Mouse (Mus musculus) heart, embryonic 15.5 days (tissue): ENCODE results near the gene Jph4. TPM values are rescaled to one million over a fixed set of nuclear protein-coding genes. Genes with fewer than 3 reads are reported as not detected.

ENCODE experiments used
- ATAC-seq: fragments of 200-750 bp; cut with Nextera tagmentation; replicated peaks from 2 replicates; pipeline ENCODE4 v1.8.0; 2017; ENCODE audit warnings: low read depth, moderate TSS enrichment; ENCODE audit not compliant: insufficient number of reproducible peaks, insufficient read depth, low FRiP score
- H3K27ac ChIP-seq: fragments of 300-500 bp; sonication (generic); 2 replicates; pipeline ENCODE4 v1.5.1; 2015; ENCODE audit warnings: mild to moderate bottlenecking, inconsistent platforms
- H3K27me3 ChIP-seq: fragments of 300-500 bp; sonication (generic); 2 replicates; pipeline ENCODE4 v1.6.1; 2015; ENCODE audit warnings: inconsistent platforms
- H3K36me3 ChIP-seq: fragments of 300-500 bp; sonication (generic); 2 replicates; pipeline ENCODE4 v1.6.1; 2015; ENCODE audit warnings: mild to moderate bottlenecking, inconsistent platforms
- H3K4me1 ChIP-seq: fragments of 300-500 bp; sonication (generic); replicated peaks from 2 replicates; pipeline ENCODE4 v1.6.1; 2015; ENCODE audit warnings: inconsistent platforms
- H3K4me2 ChIP-seq: fragments of 300-500 bp; sonication (generic); 2 replicates; pipeline ENCODE4 v1.6.1; 2015; ENCODE audit warnings: inconsistent platforms, mild to moderate bottlenecking, moderate library complexity
- H3K4me3 ChIP-seq: fragments of 300-500 bp; sonication (generic); 2 replicates; pipeline ENCODE4 v1.5.1; 2015; ENCODE audit warnings: mild to moderate bottlenecking, inconsistent platforms
- H3K9ac ChIP-seq: fragments of 300-500 bp; sonication (generic); 2 replicates; pipeline ENCODE4 v1.6.1; 2015; ENCODE audit warnings: mild to moderate bottlenecking, inconsistent platforms
- H3K9me3 ChIP-seq: fragments of 300-500 bp; sonication (generic); replicated peaks from 2 replicates; pipeline ENCODE4 v1.6.1; 2016; ENCODE audit warnings: inconsistent platforms
- WGBS: fragments of 180-500 bp; shearing (Covaris S2); methylation state at CpG from one replicate; pipeline ENCODE4 v1.1.7; 2015; ENCODE audit warnings: mixed read lengths; 5-methylcytosine and 5-hydroxymethylcytosine counted together
- polyA plus RNA-seq: library from polyadenylated mRNA; unstranded; fragments of >200 nt; fragmentation: Nextera tagmentation; extraction: Ambion mirVana; gene quantifications from 2 replicates; pipeline ENCODE4 v1.2.1, GENCODE M21; 2015

The Jph4 gene
- polyA plus RNA-seq, 1 experiment from 2014 or later, result 0.24 TPM

GRCm38 (mm10) chr14:55093927-55094326, 22.8 kb downstream of the Jph4 start:
- no peaks in the 10 kb centered on the region for H3K27me3 ChIP-seq

GRCm38 (mm10) chr14:55092011-55092577, 24.6 kb downstream of the Jph4 start, which contains the start of gene Zfhx2:
TSS of gene Zfhx2 (minus strand) at chr14:55092324.
- H3K36me3 ChIP-seq, result no peaks in the 10 kb centered on the region
- H3K4me3 ChIP-seq, result peak within 1 kb of the TSS; percentile 72
- H3K4me1 ChIP-seq, result peaks cover 47% of the 10 kb centered on the region
- peak; percentile 84 for ATAC-seq
- no peaks in the 10 kb centered on the region for H3K27me3 ChIP-seq
- H3K9me3 ChIP-seq, result no peaks in the 10 kb centered on the region
- H3K9ac ChIP-seq, result peak within 1 kb of the TSS; percentile 56
- WGBS, result under 1% methylated on average over 34 of the region's 34 CpGs
- H3K4me2 ChIP-seq, result peak within 1 kb of the TSS; percentile 73
- peak within 1 kb of the TSS; percentile 54 for H3K27ac ChIP-seq

More at GRCm38 (mm10) chr14:55093927-55094326, 22.8 kb downstream of the Jph4 start:
- H3K9me3 ChIP-seq, result no peaks in the 10 kb centered on the region
- no peak overlapping the region for H3K4me2 ChIP-seq
- no peak overlapping the region for H3K27ac ChIP-seq
- no peak overlapping the region for H3K9ac ChIP-seq
- WGBS, result 35% methylated on average over 6 of the region's 6 CpGs
- H3K4me3 ChIP-seq, result no peak overlapping the region
- H3K4me1 ChIP-seq, result peaks cover 38% of the 10 kb centered on the region
- no peak for ATAC-seq
- no peaks in the 10 kb centered on the region for H3K36me3 ChIP-seq

GRCm38 (mm10) chr14:55091209-55091865, 25.4 kb downstream of the Jph4 start:
- Histone ChIP-seq H3K4me1 (peaks cover 43% of the 10 kb centered on the region), H3K27ac (peak overlapping the region; percentile 54), H3K27me3 (no peaks in the 10 kb centered on the region), H3K4me3 (peak overlapping the region; percentile 72), H3K4me2 (peak overlapping the region; percentile 73), H3K9me3 (no peaks in the 10 kb centered on the region), H3K9ac (peak overlapping the region; percentile 56), H3K36me3 (no peaks in the 10 kb centered on the region)
- 6% methylated on average over 34 of the region's 34 CpGs for WGBS
- ATAC-seq, result no peak

GRCm38 (mm10) chr14:55089199-55089947, 27.4 kb downstream of the Jph4 start:
- peaks cover 36% of the 10 kb centered on the region for H3K4me1 ChIP-seq

GRCm38 (mm10) chr14:55086009-55086514, 30.7 kb downstream of the Jph4 start:
- Histone ChIP-seq H3K4me2 (no peak overlapping the region), H3K9me3 (no peaks in the 10 kb centered on the region), H3K27ac (no peak overlapping the region), H3K36me3 (no peaks in the 10 kb centered on the region), H3K4me1 (peaks cover 30% of the 10 kb centered on the region), H3K4me3 (no peak overlapping the region), H3K9ac (no peak overlapping the region), H3K27me3 (no peaks in the 10 kb centered on the region)
- no peak for ATAC-seq
- WGBS, result 83% methylated on average over 6 of the region's 6 CpGs

More at GRCm38 (mm10) chr14:55089199-55089947, 27.4 kb downstream of the Jph4 start:
- 47% methylated on average over 13 of the region's 13 CpGs for WGBS
- Histone ChIP-seq H3K27ac (peak overlapping the region; percentile 55), H3K4me3 (no peak overlapping the region), H3K9me3 (no peaks in the 10 kb centered on the region), H3K9ac (no peak overlapping the region), H3K27me3 (no peaks in the 10 kb centered on the region), H3K4me2 (peak overlapping the region; percentile 15; the same call in 1 of the 2 replicates), H3K36me3 (no peaks in the 10 kb centered on the region)
- ATAC-seq, result no peak; the same call in 1 of the 2 replicates

- no peak overlapping the region for H3K9ac ChIP-seq
- 59% methylated on average over 9 of the region's 9 CpGs for WGBS
- H3K4me3 ChIP-seq, result no peak overlapping the region
- peaks cover 26% of the 10 kb centered on the region for H3K4me1 ChIP-seq
- no peak overlapping the region for H3K4me2 ChIP-seq
- H3K27ac ChIP-seq, result no peak overlapping the region
- no peaks in the 10 kb centered on the region for H3K9me3 ChIP-seq
- H3K36me3 ChIP-seq, result no peaks in the 10 kb centered on the region
- no peak for ATAC-seq
- H3K27me3 ChIP-seq, result no peaks in the 10 kb centered on the region
Observed at GRCm38 (mm10) chr14:55085324-55086008, 31.3 kb downstream of the Jph4 start.

GRCm38 (mm10) chr14:55083481-55083880, 33.3 kb downstream of the Jph4 start:
- Histone ChIP-seq H3K27me3 (peaks cover 7% of the 10 kb centered on the region), H3K36me3 (no peaks in the 10 kb centered on the region), H3K4me2 (no peak overlapping the region), H3K9me3 (no peaks in the 10 kb centered on the region), H3K4me3 (no peak overlapping the region), H3K9ac (no peak overlapping the region), H3K4me1 (peaks cover 25% of the 10 kb centered on the region), H3K27ac (no peak overlapping the region)
- 61% methylated on average over 6 of the region's 6 CpGs for WGBS
- no peak for ATAC-seq

- H3K27ac ChIP-seq, result no peak overlapping the region
- peaks cover 33% of the 10 kb centered on the region for H3K4me1 ChIP-seq
- 39% methylated on average over 5 of the region's 5 CpGs for WGBS
- H3K4me3 ChIP-seq, result no peak overlapping the region
- no peak overlapping the region for H3K4me2 ChIP-seq
- H3K27me3 ChIP-seq, result peaks cover 23% of the 10 kb centered on the region
- no peak for ATAC-seq
- no peaks in the 10 kb centered on the region for H3K9me3 ChIP-seq
- H3K9ac ChIP-seq, result no peak overlapping the region
- no peaks in the 10 kb centered on the region for H3K36me3 ChIP-seq
Observed at GRCm38 (mm10) chr14:55081105-55081504, 35.6 kb downstream of the Jph4 start.

GRCm38 (mm10) chr14:55079214-55079970, 37.3 kb downstream of the Jph4 start:
- H3K9ac ChIP-seq, result 0 out of 2 replicates have a peak overlapping the region, but pooled peaks have one; percentile 31
- no peak overlapping the region for H3K27ac ChIP-seq
- no peak for ATAC-seq
- H3K4me1 ChIP-seq, result peaks cover 33% of the 10 kb centered on the region
- H3K36me3 ChIP-seq, result no peaks in the 10 kb centered on the region
- peaks cover 30% of the 10 kb centered on the region for H3K27me3 ChIP-seq
- peak overlapping the region; percentile 49 for H3K4me2 ChIP-seq
- H3K9me3 ChIP-seq, result no peaks in the 10 kb centered on the region
- H3K4me3 ChIP-seq, result peak overlapping the region; percentile 25; the same call in 1 of the 2 replicates
- 24% methylated on average over 8 of the region's 8 CpGs for WGBS

- H3K27ac ChIP-seq, result no peak overlapping the region
- H3K9me3 ChIP-seq, result no peaks in the 10 kb centered on the region
- H3K4me3 ChIP-seq, result peak overlapping the region; percentile 25; the same call in 1 of the 2 replicates
- 7% methylated on average over 23 of the region's 23 CpGs for WGBS
- H3K27me3 ChIP-seq, result peaks cover 32% of the 10 kb centered on the region
- H3K4me2 ChIP-seq, result peak overlapping the region; percentile 49
- H3K4me1 ChIP-seq, result peaks cover 33% of the 10 kb centered on the region
- ATAC-seq, result 0 out of 2 replicates have a peak, but pooled peaks have one; percentile 36
- H3K9ac ChIP-seq, result peak overlapping the region; percentile 31; the same call in 1 of the 2 replicates
- no peaks in the 10 kb centered on the region for H3K36me3 ChIP-seq
Observed at GRCm38 (mm10) chr14:55078366-55078989, 38.3 kb downstream of the Jph4 start.
